Mouse (Mus musculus): ENCODE measurements at regions not wholly inside any gene's neighbourhood (a gene's known extent, or its start where the extent isn't known, plus 50 kb on each side); places are given as distances from the start of the nearest gene placed in this dataset.

DNA sequence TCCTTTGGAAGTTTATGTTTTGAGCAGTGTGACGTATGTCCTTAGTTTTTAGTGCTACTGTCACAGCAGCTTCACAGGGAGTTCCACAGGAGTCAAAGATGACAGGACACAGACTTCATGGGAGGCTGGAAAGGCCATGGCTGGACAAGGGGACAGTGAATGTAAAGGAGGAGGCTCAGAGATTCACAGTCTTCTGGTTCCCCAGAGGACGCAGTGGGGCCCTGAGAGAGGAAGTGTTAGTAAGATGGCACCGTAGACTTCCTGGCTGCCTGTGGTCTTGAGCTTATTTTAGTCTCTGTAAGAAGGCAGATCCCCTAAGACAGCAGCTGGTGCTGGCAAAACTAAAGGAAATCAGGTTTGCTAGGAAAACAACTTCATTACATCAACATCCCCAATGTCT is 101.9 kb downstream of the Cxcl12 start:
- TF ChIP-seq ZC3H11A (IDR thresholded peaks at IDR 0.05; ENCODE audit: low read depth, low read length) (no peak), ZNF384 (IDR thresholded peaks at IDR 0.05; ENCODE audit: low read depth, low read length) (no peak), NELFE (IDR thresholded peaks at IDR 0.05; ENCODE audit: low read depth, low read length) (no peak), MYB (IDR thresholded peaks at IDR 0.05; ENCODE audit: low read depth, low read length) (no peak), ELF1 (IDR thresholded peaks at IDR 0.05; ENCODE audit: low read depth, low read length) (no peak), NRF1 (IDR thresholded peaks at IDR 0.05; ENCODE audit: insufficient read depth, low read depth, low read length, poor library complexity, severe bottlenecking) (no peak), USF1 (IDR thresholded peaks at IDR 0.05; ENCODE audit: low read depth, low read length) (no peak), HCFC1 (IDR thresholded peaks at IDR 0.05; ENCODE audit: low read depth, low read length) (no peak), TCF12 (IDR thresholded peaks at IDR 0.05; ENCODE audit: low read depth, low read length) (no peak), MXI1 (IDR thresholded peaks at IDR 0.05; ENCODE audit: low read depth, low read length) (no peak), MAZ (IDR thresholded peaks at IDR 0.05; ENCODE audit: low read depth, low read length) (no peak), KAT2A (conservative IDR thresholded peaks at IDR 0.05; ENCODE audit: low read depth, low read length) (no peak), EP300 (IDR thresholded peaks at IDR 0.05; ENCODE audit: low read depth in 1 of 2, low read length in 2 of 2) (no peak), POLR2AphosphoS2 (IDR thresholded peaks at IDR 0.05; ENCODE audit: low read length) (no peak), GATA1 (IDR thresholded peaks at IDR 0.05; ENCODE audit: low read depth, low read length) (no peak), GABPA (IDR thresholded peaks at IDR 0.05; ENCODE audit: low read depth, low read length) (no peak), CHD2 (IDR thresholded peaks at IDR 0.05; ENCODE audit: low read length) (no peak), POLR2A (IDR thresholded peaks at IDR 0.05; ENCODE audit: control insufficient read depth in 1 of 2, insufficient read depth in 1 of 2, low read depth in 1 of 2, low read length in 2 of 2, poor library complexity in 1 of 2) (no peak), CHD1 (IDR thresholded peaks at IDR 0.05; ENCODE audit: low read depth, low read length) (no peak)
- Histone ChIP-seq H3K9me3 (replicated peaks; ENCODE audit: insufficient read depth, low read length) (no peaks in the 10 kb centered on the region), H3K27ac (ENCODE audit: control insufficient read depth, low read depth, low read length) (no peak overlapping the region), H3K27me3 (ENCODE audit: control insufficient read depth in 1 of 2, insufficient read depth in 2 of 2, low read length in 2 of 2) (no peaks in the 10 kb centered on the region), H3K9ac (ENCODE audit: control insufficient read depth, low read depth, low read length, poor library complexity, severe bottlenecking) (no peak overlapping the region), H3K4me3 (ENCODE audit: control insufficient read depth in 1 of 2, insufficient read depth in 1 of 2, low read depth in 2 of 2, low read length in 2 of 2) (no peak overlapping the region), H3K36me3 (ENCODE audit: control insufficient read depth in 1 of 2, insufficient read depth in 2 of 2, low read length in 2 of 2) (no peaks in the 10 kb centered on the region), H3K79me2 (ENCODE audit: control insufficient read depth, insufficient read depth, low read length, poor library complexity) (no peaks in the 10 kb centered on the region), H3K4me1 (ENCODE audit: control insufficient read depth in 1 of 2, insufficient read depth in 2 of 2, low read length in 2 of 2) (no peaks in the 10 kb centered on the region)
- no peak for DNase-seq (ENCODE audit: low read depth, low spot score)

DNA sequence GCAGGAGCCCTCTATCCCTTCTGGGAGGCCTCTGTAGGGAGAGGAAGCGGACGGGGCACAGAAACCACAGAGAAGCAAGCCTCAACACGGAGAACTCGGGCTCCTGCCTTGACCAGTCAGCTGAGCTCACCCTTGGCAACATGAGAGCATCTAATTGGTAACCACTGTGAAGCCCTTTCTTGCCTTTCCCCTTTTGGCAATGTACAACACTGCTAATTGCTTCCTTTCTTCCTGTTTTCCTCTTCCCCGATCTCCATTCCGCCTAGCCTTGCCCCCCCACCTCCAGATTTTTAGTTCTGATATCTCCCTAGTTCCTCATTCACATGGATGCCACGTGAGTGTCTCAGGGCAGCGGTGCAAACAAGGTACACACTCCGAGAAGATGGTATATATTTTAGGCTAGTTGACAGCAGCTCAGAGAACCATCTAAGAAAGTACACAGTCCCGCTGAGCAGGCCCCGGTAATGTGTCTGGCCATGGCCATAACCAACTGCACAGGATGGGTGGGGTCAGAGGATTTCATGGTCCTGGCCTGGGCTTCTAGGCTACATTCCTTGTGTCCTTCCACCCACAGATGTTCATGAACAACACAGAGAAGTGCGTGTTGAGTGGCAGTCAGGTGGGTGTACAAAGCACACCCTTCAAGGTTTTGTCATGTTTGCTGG is 103.4 kb downstream of the Cxcl12 start:
- H3K27me3 ChIP-seq (ENCODE audit: control insufficient read depth in 1 of 2, insufficient read depth in 2 of 2, low read length in 2 of 2) = no peaks in the 10 kb centered on the region
- DNase-seq (ENCODE audit: low read depth, low spot score) = no peak
- H3K9ac ChIP-seq (ENCODE audit: control insufficient read depth, low read depth, low read length, poor library complexity, severe bottlenecking) = no peak overlapping the region
- H3K27ac ChIP-seq (ENCODE audit: control insufficient read depth, low read depth, low read length) = no peak overlapping the region
- H3K4me3 ChIP-seq (ENCODE audit: control insufficient read depth in 1 of 2, insufficient read depth in 1 of 2, low read depth in 2 of 2, low read length in 2 of 2) = no peak overlapping the region
- H3K9me3 ChIP-seq (replicated peaks; ENCODE audit: insufficient read depth, low read length) = no peaks in the 10 kb centered on the region
- TF ChIP-seq ETS1 (IDR thresholded peaks at IDR 0.05; ENCODE audit: low read depth, low read length) (no peak), RCOR1 (IDR thresholded peaks at IDR 0.05; ENCODE audit: low read depth, low read length) (no peak), TAL1 (IDR thresholded peaks at IDR 0.05; ENCODE audit: low read length) (no peak), MAZ (IDR thresholded peaks at IDR 0.05; ENCODE audit: low read depth, low read length) (no peak), EP300 (IDR thresholded peaks at IDR 0.05; ENCODE audit: low read depth in 1 of 2, low read length in 2 of 2) (no peak), E2F4 (IDR thresholded peaks at IDR 0.05; ENCODE audit: borderline replicate concordance, low read depth, low read length) (no peak)
- no peaks in the 10 kb centered on the region for H3K36me3 ChIP-seq (ENCODE audit: control insufficient read depth in 1 of 2, insufficient read depth in 2 of 2, low read length in 2 of 2)
- no peaks in the 10 kb centered on the region for H3K4me1 ChIP-seq (ENCODE audit: control insufficient read depth in 1 of 2, insufficient read depth in 2 of 2, low read length in 2 of 2)
- H3K79me2 ChIP-seq (ENCODE audit: control insufficient read depth, insufficient read depth, low read length, poor library complexity) = no peaks in the 10 kb centered on the region
